Mouse (Mus musculus) layer of hippocampus, adult 9-10 months (tissue): ENCODE measurements at regions not wholly inside any gene's neighbourhood (a gene's known extent, or its start where the extent isn't known, plus 50 kb on each side); places are given as distances from the start of the nearest gene placed in this dataset.
"Not testable (repeated sequence)": the region's sequence is repeated elsewhere in the genome, so short reads cannot be mapped to it uniquely, and the experiment has no call there.

Source experiments
- DNase-seq: peaks from one replicate; pipeline ENCODE4 v3.0.0; 2022; ENCODE audit warnings: low spot score

GRCm38 (mm10) chr3:117116210-117116609 is 147.4 kb upstream of the Palmd start:
- no peak for DNase-seq

DNA sequence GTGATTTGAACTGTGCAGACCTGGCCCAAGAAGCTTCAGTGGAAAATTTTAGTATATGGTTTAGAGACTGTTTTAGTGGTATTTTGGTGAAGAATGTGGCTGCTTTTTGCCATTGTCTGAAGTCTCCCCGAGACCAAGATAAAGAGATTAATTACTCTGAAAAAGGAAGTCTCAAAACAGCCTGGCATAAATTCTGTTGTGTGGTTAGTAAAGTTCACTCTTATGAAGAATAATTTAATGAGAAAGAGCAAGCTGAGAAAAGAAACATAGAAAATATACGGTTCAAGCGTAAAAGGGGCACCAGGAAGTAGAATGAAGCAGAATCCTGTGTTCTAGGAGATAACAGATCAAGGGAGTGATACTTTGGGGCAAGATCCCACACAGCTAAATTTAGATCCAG is 144.0 kb upstream of the Palmd start:
- no peak for DNase-seq

DNA sequence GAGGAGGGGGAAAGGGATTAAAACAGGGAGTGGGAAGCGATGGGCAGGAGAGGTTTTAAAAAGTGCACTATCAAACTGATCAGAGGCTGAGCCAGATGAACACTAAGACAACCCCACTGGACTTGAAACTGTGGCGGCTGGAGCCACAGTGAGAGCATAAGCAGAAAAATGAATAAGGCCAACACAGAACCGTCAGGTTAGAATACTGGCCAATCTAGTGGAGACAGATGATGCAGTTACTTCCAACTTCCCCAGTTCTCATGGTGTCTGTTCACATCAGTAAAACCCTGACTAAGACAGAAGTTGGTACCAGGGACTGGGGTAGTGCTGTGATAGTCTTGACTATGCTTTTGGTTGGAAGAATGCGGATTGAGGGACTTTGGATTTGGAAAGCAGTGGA is 143.5 kb upstream of the Palmd start:
- DNase-seq, result no peak

DNA sequence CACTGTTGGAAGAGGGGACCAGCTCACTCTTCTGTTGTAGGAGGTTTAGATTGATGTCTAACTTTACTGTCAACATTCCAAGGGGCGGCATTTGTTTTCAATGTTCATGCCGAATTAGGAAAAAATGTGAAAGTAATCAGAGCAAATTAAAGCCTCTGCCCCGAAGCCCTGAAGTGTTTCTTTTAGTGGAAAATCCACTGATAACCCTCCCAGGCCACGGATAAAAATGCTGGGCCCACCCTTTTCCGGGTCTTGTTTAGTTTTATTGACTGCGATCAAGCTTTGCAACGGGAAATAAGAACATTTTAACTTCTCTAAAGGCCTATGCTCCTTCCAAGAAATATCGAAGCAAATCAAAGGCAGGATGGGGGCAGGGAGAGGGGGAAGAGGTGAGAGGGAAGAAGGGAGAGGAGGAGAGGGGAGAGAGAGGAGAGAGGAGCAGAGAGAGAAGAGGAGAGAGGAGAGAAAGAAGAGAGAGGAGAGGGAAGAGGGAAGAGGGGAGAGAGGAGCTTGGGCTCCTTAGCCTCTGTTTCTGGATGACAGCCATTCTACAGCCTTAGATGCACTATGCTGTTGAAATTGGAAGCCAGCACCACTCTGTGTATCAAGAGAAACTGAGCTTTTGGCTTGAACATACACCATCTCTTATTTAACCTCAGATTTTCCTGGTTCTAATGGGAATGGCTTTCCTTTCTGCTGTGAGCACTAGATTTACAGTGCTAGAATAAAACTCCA is 140.3 kb upstream of the Palmd start:
- no peak for DNase-seq

- DNase-seq, result no peak
Measured at GRCm38 (mm10) chr3:117107986-117108385, 139.2 kb upstream of the Palmd start.

DNA sequence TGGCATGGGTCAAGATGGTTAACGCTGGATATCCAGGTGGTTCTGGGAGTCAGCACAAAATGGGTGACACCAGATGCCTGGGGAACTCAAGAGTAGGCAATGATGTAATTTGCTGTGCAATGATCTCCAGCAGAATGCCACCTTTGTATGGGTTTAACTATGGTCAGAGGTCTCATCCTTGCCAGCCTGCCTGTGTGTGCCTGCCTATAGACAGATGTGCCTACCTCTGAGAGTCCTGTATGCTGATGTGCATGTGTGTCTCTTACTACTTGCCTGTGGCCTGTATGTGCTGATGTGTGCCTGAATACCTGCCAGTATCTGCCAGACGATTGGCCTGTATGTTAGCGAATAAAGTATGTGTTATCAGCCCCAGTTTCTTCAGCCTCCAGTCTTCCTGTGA is 138.6 kb upstream of the Palmd start:
- DNase-seq, result no peak

DNA sequence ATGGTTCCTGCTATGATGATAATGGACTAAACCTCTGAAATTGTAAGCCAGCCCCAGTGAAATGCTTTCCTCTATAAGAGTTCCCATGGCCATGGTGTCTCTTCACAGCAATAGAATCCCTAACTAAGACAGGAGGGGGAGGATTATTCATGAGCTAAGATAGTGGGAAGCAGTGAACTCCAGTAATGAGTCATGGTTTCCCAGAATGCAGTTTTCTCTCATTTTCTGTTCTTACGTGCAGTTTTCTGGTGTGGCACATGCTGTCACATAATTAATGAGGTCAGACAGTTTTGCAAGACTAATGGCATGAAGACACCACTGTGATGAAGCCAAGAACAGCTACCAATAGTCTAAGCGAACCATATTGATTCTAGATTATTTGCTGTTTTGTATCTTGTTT is 118.9 kb upstream of the Palmd start:
- no peak for DNase-seq

- DNase-seq, result no peak
Measured at GRCm38 (mm10) chr3:117076734-117077133, 107.9 kb upstream of the Palmd start.

- no peak for DNase-seq
Measured at GRCm38 (mm10) chr3:117073399-117073798, 104.6 kb upstream of the Palmd start.

- DNase-seq, result no peak
Measured at GRCm38 (mm10) chr3:117072998-117073397, 104.2 kb upstream of the Palmd start.

DNA sequence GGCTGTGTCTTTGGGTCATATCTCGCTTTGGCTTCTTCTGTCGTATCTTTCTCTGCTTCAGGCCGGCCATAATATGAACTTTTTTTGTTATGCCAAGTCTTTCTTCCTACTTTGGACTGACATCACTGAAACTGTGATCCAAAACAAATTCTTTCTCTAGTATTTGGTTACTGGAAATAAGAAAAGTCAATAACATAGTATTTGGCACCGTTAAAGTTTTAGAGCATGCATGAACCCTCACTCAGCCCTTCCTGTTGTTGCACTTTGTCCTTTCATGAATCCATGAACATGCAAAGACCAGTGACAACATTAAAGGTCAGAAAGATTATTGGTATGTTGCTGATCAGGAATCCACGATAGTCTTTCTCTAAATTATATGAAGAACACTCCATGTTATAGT is 103.1 kb upstream of the Palmd start:
- DNase-seq, result no peak

GRCm38 (mm10) chr3:117067470-117068053 is 98.8 kb upstream of the Palmd start:
- DNase-seq, result no peak

- no peak for DNase-seq
Measured at GRCm38 (mm10) chr3:117065904-117066303, 97.1 kb upstream of the Palmd start.

- DNase-seq, result no peak
Measured at GRCm38 (mm10) chr3:117061831-117062230, 93.0 kb upstream of the Palmd start.

GRCm38 (mm10) chr3:117061182-117061581 is 92.4 kb upstream of the Palmd start:
- no peak for DNase-seq

DNA sequence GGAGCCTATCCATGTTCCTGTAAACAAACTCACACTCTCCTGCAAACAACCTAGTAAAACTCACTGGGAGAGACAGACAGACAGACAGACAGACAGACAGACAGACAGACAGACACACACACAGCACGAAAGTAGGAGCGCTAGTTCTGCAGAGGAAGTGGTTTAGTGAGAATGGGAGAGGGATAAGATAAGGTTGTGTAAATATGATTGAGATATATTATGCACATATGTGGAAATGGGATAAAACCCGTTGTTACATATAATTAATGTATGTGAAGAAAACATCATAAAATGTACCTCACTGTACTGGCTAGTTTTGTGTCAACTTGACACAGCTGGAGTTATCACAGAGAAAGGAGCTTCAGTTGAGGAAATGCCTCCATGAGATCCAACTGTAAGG is 85.9 kb upstream of the Palmd start:
- DNase-seq, result not testable (repeated sequence)

DNA sequence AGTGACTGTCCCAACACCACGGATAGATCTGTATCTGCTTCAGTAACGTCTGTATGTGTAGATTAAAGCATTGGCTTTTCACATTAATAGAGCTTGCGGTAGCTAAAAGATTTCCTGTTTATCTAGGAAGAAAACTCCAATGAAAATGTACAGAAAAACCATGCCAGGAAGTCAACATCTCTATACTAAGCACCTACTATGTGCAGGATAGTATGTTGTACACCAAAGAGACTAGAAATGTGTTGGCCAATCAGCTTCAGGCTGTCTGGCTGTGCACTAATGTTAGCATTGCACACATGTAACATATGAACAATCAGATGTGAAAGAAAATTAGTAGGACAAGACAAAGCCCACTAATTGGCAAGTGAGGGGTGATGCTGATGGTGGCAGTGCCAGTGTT is 82.6 kb upstream of the Palmd start:
- DNase-seq, result no peak

DNA sequence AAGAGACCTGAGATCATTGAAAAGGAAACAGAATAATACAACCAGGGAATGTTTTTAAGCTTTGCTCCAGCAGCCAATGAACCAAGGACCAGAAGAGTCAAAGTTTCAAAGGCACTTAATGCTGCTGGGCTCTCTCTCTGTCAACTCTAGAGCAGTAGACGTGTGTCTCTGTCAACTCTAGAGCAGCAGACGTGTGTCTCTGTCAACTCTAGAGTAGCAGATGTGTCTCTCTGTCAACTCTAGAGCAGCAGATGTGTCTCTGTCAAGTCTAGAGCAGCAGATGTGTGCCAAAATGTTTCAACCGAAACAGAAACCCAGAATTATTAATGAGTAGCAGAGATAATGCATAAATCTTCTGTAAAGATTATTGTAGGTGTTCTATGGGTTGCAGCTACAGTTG is 82.1 kb upstream of the Palmd start:
- DNase-seq, result no peak

DNA sequence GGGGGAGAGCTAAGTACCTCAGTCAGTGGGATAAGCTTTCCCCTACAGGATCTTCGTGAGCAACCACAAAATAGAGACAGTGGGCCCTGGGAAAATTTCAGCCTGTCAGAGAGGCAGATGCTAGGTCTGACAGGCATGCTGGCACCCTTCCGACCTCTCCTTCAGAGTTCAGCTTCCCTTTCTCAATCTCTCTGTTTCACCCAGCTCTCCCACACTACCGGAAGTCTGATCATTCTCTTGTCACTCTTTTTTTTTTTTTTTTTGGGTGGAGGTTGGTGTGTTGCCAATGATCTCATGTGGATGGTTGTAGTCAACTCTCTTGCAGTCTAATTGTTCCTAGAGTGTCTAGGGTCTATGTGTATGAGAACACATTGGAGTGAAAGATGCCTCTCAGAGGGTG is 80.6 kb upstream of the Palmd start:
- DNase-seq, result no peak

GRCm38 (mm10) chr3:117044809-117045208 is 76.0 kb upstream of the Palmd start:
- no peak for DNase-seq

GRCm38 (mm10) chr3:117044304-117044703 is 75.5 kb upstream of the Palmd start:
- DNase-seq, result no peak

GRCm38 (mm10) chr3:117038928-117039300 is 70.1 kb upstream of the Palmd start:
- DNase-seq, result no peak

DNA sequence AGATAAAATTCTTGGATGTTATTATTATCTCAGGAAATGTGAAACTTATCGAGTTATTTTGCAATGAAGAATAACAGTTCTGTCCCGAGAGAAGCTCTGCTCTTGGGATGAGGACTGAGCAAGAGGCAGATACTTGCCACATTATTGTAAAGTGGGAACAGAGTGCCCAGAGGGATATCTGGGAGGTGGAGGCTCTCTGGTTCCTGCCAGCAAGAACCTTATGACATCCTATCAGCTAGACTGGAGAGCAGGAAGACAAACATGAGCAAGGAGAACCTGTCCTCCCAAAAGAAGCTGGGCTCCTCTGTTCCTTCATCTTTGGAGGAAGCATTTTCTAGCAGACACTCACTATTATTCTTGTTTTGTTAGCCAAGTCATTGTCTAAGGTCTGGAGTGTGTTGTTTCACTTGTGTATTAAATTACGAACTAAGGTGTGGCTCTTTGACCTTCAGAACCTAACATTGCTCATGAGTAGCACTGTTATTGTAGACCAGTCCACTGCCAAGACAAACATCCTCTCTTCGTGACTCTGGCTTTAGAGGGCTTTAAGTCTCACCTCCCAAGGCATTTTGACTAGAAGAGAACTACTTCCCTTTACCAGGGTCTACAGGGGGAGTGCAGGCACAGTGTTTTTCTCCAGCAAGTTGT is 69.6 kb upstream of the Palmd start:
- DNase-seq, result no peak
